Mouse (Mus musculus): Measurements from ENCODE around the gene Ptgr1. TPM values are rescaled to one million over a fixed set of nuclear protein-coding genes. Genes with fewer than 3 reads are reported as not detected.

The Ptgr1 gene
- polyA plus RNA-seq, 1 experiment: 0.10 TPM

GRCm38 (mm10) chr4:59009186-59009585, 22.3 kb upstream of the Ptgr1 start:
- H3K4me1 ChIP-seq (ENCODE audit: control insufficient read depth): peaks cover 59% of the 10 kb centered on the region
- peaks cover 8% of the 10 kb centered on the region for H3K36me3 ChIP-seq (ENCODE audit: control insufficient read depth)
- H3K27me3 ChIP-seq (ENCODE audit: control insufficient read depth): no peaks in the 10 kb centered on the region
- H3K9me3 ChIP-seq (ENCODE audit: control insufficient read depth, low read length): no peaks in the 10 kb centered on the region
- H3K4me3 ChIP-seq (replicated peaks): no peak overlapping the region
- TF ChIP-seq GATA1 (IDR thresholded peaks at IDR 0.05; ENCODE audit: low read length): no peak
- no peak for TF ChIP-seq TAL1 (IDR thresholded peaks at IDR 0.05; ENCODE audit: low read length)

GRCm38 (mm10) chr4:59007974-59008373, 21.1 kb upstream of the Ptgr1 start:
- Histone ChIP-seq H3K4me3 (replicated peaks) (no peak overlapping the region), H3K36me3 (ENCODE audit: control insufficient read depth) (no peaks in the 10 kb centered on the region), H3K9me3 (ENCODE audit: control insufficient read depth, low read length) (no peaks in the 10 kb centered on the region), H3K4me1 (ENCODE audit: control insufficient read depth) (peaks cover 70% of the 10 kb centered on the region), H3K27me3 (ENCODE audit: control insufficient read depth) (no peaks in the 10 kb centered on the region)
- TF ChIP-seq GATA1 (IDR thresholded peaks at IDR 0.05; ENCODE audit: low read length) (no peak), TAL1 (IDR thresholded peaks at IDR 0.05; ENCODE audit: low read length) (no peak)

GRCm38 (mm10) chr4:59007016-59007415, 20.1 kb upstream of the Ptgr1 start:
- H3K27me3 ChIP-seq (ENCODE audit: control insufficient read depth): no peaks in the 10 kb centered on the region
- H3K4me1 ChIP-seq (ENCODE audit: control insufficient read depth): peaks cover 77% of the 10 kb centered on the region
- H3K9me3 ChIP-seq (ENCODE audit: control insufficient read depth, low read length): no peaks in the 10 kb centered on the region
- TF ChIP-seq GATA1 (IDR thresholded peaks at IDR 0.05; ENCODE audit: low read length) (no peak), TAL1 (IDR thresholded peaks at IDR 0.05; ENCODE audit: low read length) (no peak)
- no peaks in the 10 kb centered on the region for H3K36me3 ChIP-seq (ENCODE audit: control insufficient read depth)
- no peak overlapping the region for H3K4me3 ChIP-seq (replicated peaks)

GRCm38 (mm10) chr4:59006211-59006610, 19.3 kb upstream of the Ptgr1 start:
- Histone ChIP-seq H3K36me3 (ENCODE audit: control insufficient read depth) (no peaks in the 10 kb centered on the region), H3K9me3 (ENCODE audit: control insufficient read depth, low read length) (no peaks in the 10 kb centered on the region), H3K4me3 (replicated peaks) (no peak overlapping the region), H3K27me3 (ENCODE audit: control insufficient read depth) (no peaks in the 10 kb centered on the region), H3K4me1 (ENCODE audit: control insufficient read depth) (peaks cover 71% of the 10 kb centered on the region)
- TF ChIP-seq TAL1 (IDR thresholded peaks at IDR 0.05; ENCODE audit: low read length): no peak
- no peak for TF ChIP-seq GATA1 (IDR thresholded peaks at IDR 0.05; ENCODE audit: low read length)

- TF ChIP-seq GATA1 (IDR thresholded peaks at IDR 0.05; ENCODE audit: low read length): no peak
- TF ChIP-seq TAL1 (IDR thresholded peaks at IDR 0.05; ENCODE audit: low read length): no peak
- H3K4me1 ChIP-seq (ENCODE audit: control insufficient read depth): peaks cover 55% of the 10 kb centered on the region
These were observed 16.9 kb upstream of the Ptgr1 start for GRCm38 (mm10) chr4:59003806-59004200.

GRCm38 (mm10) chr4:59002948-59003805, 16.3 kb upstream of the Ptgr1 start, which contains the start of gene Gm20503:
Gene Gm20503, plus strand, starts transcription at chr4:59003210.
- Histone ChIP-seq H3K27me3 (ENCODE audit: control insufficient read depth) (no peaks in the 10 kb centered on the region), H3K9me3 (ENCODE audit: control insufficient read depth, low read length) (no peaks in the 10 kb centered on the region), H3K36me3 (ENCODE audit: control insufficient read depth) (no peaks in the 10 kb centered on the region), H3K4me1 (ENCODE audit: control insufficient read depth) (peaks cover 54% of the 10 kb centered on the region), H3K4me3 (replicated peaks) (peak within 1 kb of the TSS; percentile 97)
- no peak for TF ChIP-seq TAL1 (IDR thresholded peaks at IDR 0.05; ENCODE audit: low read length)
- no peak for TF ChIP-seq GATA1 (IDR thresholded peaks at IDR 0.05; ENCODE audit: low read length)

More at GRCm38 (mm10) chr4:59003806-59004200, 16.9 kb upstream of the Ptgr1 start:
- H3K4me3 ChIP-seq (replicated peaks): peak overlapping the region; percentile 97
- no peaks in the 10 kb centered on the region for H3K9me3 ChIP-seq (ENCODE audit: control insufficient read depth, low read length)
- no peaks in the 10 kb centered on the region for H3K36me3 ChIP-seq (ENCODE audit: control insufficient read depth)
- no peaks in the 10 kb centered on the region for H3K27me3 ChIP-seq (ENCODE audit: control insufficient read depth)

GRCm38 (mm10) chr4:59000614-59001013, 13.7 kb upstream of the Ptgr1 start:
- Histone ChIP-seq H3K4me1 (ENCODE audit: control insufficient read depth) (peaks cover 40% of the 10 kb centered on the region), H3K9me3 (ENCODE audit: control insufficient read depth, low read length) (no peaks in the 10 kb centered on the region), H3K27me3 (ENCODE audit: control insufficient read depth) (no peaks in the 10 kb centered on the region), H3K36me3 (ENCODE audit: control insufficient read depth) (no peaks in the 10 kb centered on the region), H3K4me3 (replicated peaks) (no peak overlapping the region)
- TF ChIP-seq TAL1 (IDR thresholded peaks at IDR 0.05; ENCODE audit: low read length) (no peak), GATA1 (IDR thresholded peaks at IDR 0.05; ENCODE audit: low read length) (no peak)

- Histone ChIP-seq H3K4me1 (ENCODE audit: control insufficient read depth) (peaks cover 40% of the 10 kb centered on the region), H3K27me3 (ENCODE audit: control insufficient read depth) (no peaks in the 10 kb centered on the region), H3K4me3 (replicated peaks) (no peak overlapping the region), H3K36me3 (ENCODE audit: control insufficient read depth) (no peaks in the 10 kb centered on the region), H3K9me3 (ENCODE audit: control insufficient read depth, low read length) (no peaks in the 10 kb centered on the region)
- TF ChIP-seq GATA1 (IDR thresholded peaks at IDR 0.05; ENCODE audit: low read length): no peak
- TF ChIP-seq TAL1 (IDR thresholded peaks at IDR 0.05; ENCODE audit: low read length): no peak
These were observed 12.8 kb upstream of the Ptgr1 start for GRCm38 (mm10) chr4:58999686-59000085.

- no peaks in the 10 kb centered on the region for H3K27me3 ChIP-seq (ENCODE audit: control insufficient read depth)
- no peaks in the 10 kb centered on the region for H3K36me3 ChIP-seq (ENCODE audit: control insufficient read depth)
- TF ChIP-seq TAL1 (IDR thresholded peaks at IDR 0.05; ENCODE audit: low read length): no peak
- no peak for TF ChIP-seq GATA1 (IDR thresholded peaks at IDR 0.05; ENCODE audit: low read length)
- peaks cover 36% of the 10 kb centered on the region for H3K4me1 ChIP-seq (ENCODE audit: control insufficient read depth)
- H3K4me3 ChIP-seq (replicated peaks): no peak overlapping the region
- H3K9me3 ChIP-seq (ENCODE audit: control insufficient read depth, low read length): no peaks in the 10 kb centered on the region
These were observed 11.8 kb upstream of the Ptgr1 start for GRCm38 (mm10) chr4:58998688-58999087.
